Mouse (Mus musculus) neutrophil, adult 5-6 weeks (primary cell): ENCODE data around the gene Des. TPM values are rescaled to one million over a fixed set of nuclear protein-coding genes. Genes with fewer than 3 reads are reported as not detected.

ENCODE experiments used
- ATAC-seq: fragments of 151-379, 151-347 bp; 2 replicates; pipeline ENCODE4 v1.8.0; 2017; ENCODE audit warnings: mild to moderate bottlenecking, moderate TSS enrichment; ENCODE audit not compliant: insufficient number of reproducible peaks, poor library complexity, low FRiP score, severe bottlenecking; ENCODE audit errors: extremely low read depth
- total RNA-seq: library from RNA; stranded (forward); fragments of 200-1000 nt; gene quantifications from 2 replicates; pipeline ENCODE4 v1.2.3, GENCODE M21; 2017

Gene Des
- total RNA-seq, 1 experiment from 2014 or later = not detected

DNA sequence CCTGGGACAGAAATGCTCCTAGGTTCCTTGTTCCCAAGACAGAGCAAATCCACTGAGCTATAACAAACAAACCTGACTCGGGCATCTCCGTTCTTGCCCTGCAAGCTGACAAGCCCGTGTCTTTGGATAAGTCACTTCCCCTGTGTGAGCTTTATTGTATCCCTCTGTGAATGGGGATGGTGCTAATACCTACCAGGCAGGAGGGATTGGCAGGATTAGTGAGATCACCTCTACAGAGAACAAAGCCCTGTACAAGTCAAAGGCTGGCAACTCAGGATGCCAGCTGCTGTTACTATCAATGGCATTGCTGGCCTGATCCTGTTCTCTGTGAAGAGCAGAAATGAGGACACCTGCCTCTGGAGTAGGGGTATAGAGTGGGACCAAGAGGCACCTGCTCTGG is 45.4 kb downstream of the Des start:
- ATAC-seq = no peak

DNA sequence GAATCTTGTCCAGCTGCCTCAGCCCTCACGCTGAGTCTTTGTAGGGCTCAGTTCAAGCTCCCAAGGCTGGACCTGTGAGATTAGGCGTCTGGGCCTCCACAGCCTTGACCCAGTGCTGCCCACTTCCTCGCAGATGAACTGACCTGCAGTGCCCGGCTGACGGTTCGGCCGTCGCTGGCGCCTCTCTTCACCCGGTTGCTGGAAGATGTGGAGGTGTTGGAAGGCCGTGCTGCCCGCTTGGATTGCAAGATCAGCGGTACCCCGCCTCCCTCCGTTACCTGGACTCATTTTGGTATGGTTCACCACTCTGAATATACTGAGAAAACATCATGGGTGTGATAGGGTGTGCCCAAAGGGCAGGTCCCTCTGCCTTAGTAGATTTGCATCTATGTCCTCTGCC is 46.0 kb downstream of the Des start:
- no peak for ATAC-seq

DNA sequence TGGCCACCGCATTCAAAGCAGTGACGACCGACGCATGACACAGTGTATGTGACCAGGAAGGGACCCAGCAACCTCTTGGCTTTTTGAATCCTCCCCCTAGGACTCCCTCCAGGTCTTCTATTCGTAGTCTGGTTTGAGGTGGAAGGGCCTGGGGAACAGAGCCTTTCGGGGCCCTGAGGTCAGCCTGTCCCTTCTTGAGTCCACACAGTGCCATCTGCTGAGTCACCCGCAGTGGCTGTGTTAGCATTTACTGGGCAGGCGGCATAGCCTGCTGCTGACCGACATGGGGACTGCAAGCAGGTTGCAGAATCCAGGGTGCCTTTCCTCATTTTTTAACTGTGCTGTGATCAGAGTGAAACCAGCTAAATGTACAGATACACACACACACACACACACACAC is 46.9 kb downstream of the Des start:
- no peak for ATAC-seq

DNA sequence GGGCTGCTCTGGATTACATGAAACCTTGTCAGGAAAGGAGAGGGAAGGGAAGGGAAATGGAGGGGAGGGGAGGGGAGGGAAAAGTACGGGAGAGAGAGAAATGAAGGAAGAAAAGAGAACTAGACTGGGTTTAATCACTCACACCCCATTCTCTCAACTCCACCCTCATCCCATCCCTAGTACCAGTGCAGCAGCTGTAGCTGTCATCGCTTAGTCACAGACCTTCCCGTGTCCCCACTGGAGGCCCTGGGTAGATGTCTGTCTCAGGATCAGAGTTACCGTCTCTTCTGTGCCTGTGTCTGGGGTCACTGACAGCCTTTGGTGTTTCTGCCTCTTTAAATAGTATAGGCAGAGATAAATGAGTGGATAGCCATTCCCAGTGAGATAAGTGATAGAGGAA is 48.1 kb downstream of the Des start:
- no peak for ATAC-seq

DNA sequence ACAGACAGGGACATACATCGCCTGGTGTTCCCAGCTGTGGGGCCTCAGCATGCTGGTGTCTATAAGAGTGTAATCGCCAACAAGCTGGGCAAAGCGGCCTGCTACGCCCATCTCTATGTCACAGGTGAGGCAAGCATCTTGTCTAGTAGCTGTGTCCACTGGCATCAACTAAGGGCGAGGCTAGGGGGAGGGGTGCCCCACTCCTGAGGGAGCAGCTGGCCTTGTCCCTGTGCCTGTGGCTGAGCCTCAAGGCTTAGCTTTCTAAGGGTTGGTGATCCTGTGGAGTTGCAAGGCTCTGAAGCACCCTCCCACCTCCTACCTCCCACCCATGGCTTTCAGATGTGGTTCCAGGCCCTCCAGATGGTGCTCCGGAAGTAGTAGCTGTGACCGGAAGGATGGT is 49.8 kb downstream of the Des start:
- ATAC-seq = no peak

DNA sequence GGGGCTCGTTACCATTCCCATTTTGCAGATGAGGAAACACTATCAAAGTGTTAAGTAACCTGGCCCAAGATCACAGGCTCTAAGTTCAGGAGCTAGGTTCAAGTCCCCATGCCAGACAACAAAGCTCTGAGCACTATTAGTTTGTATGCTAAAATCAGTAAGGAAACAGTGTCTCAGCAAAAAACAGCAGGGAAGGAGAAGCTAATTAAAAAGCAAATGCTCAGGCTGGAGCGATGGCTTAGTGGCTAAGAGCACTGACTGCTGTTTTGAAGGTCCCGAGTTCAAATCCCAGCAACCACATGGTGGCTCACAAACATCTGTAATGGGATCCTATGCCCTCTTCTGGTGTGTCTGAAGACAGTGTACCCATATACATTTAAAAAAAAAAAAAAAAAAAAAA is 52.1 kb downstream of the Des start:
- ATAC-seq = no peak

DNA sequence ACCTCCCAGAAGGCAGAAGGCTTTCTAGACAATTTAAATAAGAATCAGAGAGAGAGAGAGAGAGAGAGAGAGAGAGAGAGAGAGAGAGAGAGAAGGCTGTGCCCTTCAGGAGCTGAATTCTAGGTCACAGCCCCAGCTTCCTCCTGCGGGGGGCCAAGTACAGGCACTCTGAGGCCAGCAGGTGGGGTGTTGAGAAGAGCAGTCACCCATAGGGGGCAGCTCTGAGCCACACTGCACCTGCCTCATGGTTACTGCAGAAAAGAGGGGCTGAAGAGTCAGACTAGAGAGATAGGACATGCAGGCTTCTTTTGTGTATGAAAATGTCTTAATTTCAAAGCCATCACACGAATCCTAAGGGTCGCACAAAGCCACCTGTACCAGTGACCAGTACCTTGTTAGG is 53.6 kb downstream of the Des start:
- no peak for ATAC-seq

Other genes starting within 250 kb of the Des start
- gene Nhej1, start 235.1 kb upstream of the Des start, total RNA-seq = 8.3 and 8.5 TPM in 2 replicates
- gene Slc23a3, start 226.4 kb upstream of the Des start, total RNA-seq = 0.37 TPM in 1 of 2 replicates, not detected in the other
- gene Cnppd1, start 217.6 kb upstream of the Des start, total RNA-seq = 126 and 131 TPM in 2 replicates
- 49.4 and 85.1 TPM in 2 replicates for gene Retreg2, start 217.6 kb upstream of the Des start, total RNA-seq
- gene Zfand2b, start 191.7 kb upstream of the Des start, total RNA-seq = 62.7 and 63.7 TPM in 2 replicates
- gene Abcb6, start 179.9 kb upstream of the Des start, total RNA-seq = 2.1 and 3.2 TPM in 2 replicates
- 59.0 and 64.9 TPM in 2 replicates for gene Ankzf1, start 168.2 kb upstream of the Des start, total RNA-seq
- gene Atg9a, start 168.1 kb upstream of the Des start, total RNA-seq = 18.2 and 26.2 TPM in 2 replicates
- 13.3 and 16.2 TPM in 2 replicates for gene Glb1l, start 149.5 kb upstream of the Des start, total RNA-seq
- gene Stk16, start 149.5 kb upstream of the Des start, total RNA-seq = 60.2 and 75.4 TPM in 2 replicates
- gene Tuba4a, start 140.5 kb upstream of the Des start, total RNA-seq = 77.0 and 83.7 TPM in 2 replicates
- not detected in 2 replicates for gene A630095N17Rik, start 128.2 kb upstream of the Des start, total RNA-seq
- gene Dnajb2, start 123.9 kb upstream of the Des start, total RNA-seq = 39.7 and 54.4 TPM in 2 replicates
- gene Ptprn, start 95.8 kb upstream of the Des start, total RNA-seq = not detected in 2 replicates
- not detected in 2 replicates for gene Resp18, start 81.9 kb upstream of the Des start, total RNA-seq
- gene Dnpep, start 42.3 kb upstream of the Des start, total RNA-seq = 33.1 and 39.0 TPM in 2 replicates
- not detected in 2 replicates for gene Speg, start 15.0 kb downstream of the Des start, total RNA-seq
- gene Gmppa, start 75.6 kb downstream of the Des start, total RNA-seq = 32.6 and 34.4 TPM in 2 replicates
- not detected in 2 replicates for gene Asic4, start 90.1 kb downstream of the Des start, total RNA-seq
- gene Chpf, start 119.0 kb downstream of the Des start, total RNA-seq = 2.5 and 4.1 TPM in 2 replicates
- gene Tmem198, start 119.2 kb downstream of the Des start, total RNA-seq = 0.35 TPM in 1 of 2 replicates, not detected in the other
- not detected in 2 replicates for gene Obsl1, start 146.1 kb downstream of the Des start, total RNA-seq
- not detected in 2 replicates for gene Inha, start 146.7 kb downstream of the Des start, total RNA-seq
- gene Stk11ip, start 161.2 kb downstream of the Des start, total RNA-seq = 57.0 and 72.0 TPM in 2 replicates
- not detected in 2 replicates for gene Slc4a3, start 185.9 kb downstream of the Des start, total RNA-seq